Mouse (Mus musculus) MEL (cell line): ENCODE results near the gene Urb1. TPM values are rescaled to one million over a fixed set of nuclear protein-coding genes. Genes with fewer than 3 reads are reported as not detected.

Experiments used
- DNase-seq: peaks from one replicate; pipeline ENCODE4 v3.0.0; 2011; ENCODE audit warnings: low read depth, low spot score
- H3K27ac ChIP-seq: 2 replicates; pipeline ENCODE4 v1.5.1; 2012; ENCODE audit warnings: low read depth, mild to moderate bottlenecking, control low read depth, low read length, moderate library complexity; ENCODE audit not compliant: control insufficient read depth
- H3K27me3 ChIP-seq, 2 experiments: fragments of 150-350 bp in 1 of 2; sonication (generic) in 1 of 2; 2 replicates each; pipeline ENCODE4 v1.6.1; 2012; ENCODE audit warnings: low read length in 2 of 2, mild to moderate bottlenecking in 2 of 2, improper control_type of control experiment in 1 of 2, moderate library complexity in 1 of 2; ENCODE audit not compliant: insufficient read depth in 2 of 2, control insufficient read depth in 1 of 2
- H3K36me3 ChIP-seq, 2 experiments: 2 replicates each; pipeline ENCODE4 v1.6.1; 2012 to 2014; ENCODE audit warnings: low read length in 2 of 2, improper control_type of control experiment in 1 of 2, inconsistent platforms in 1 of 2, mild to moderate bottlenecking in 1 of 2; ENCODE audit not compliant: insufficient read depth in 2 of 2, control insufficient read depth in 1 of 2
- H3K4me1 ChIP-seq, 2 experiments: fragments of 150-350 bp in 1 of 2; sonication (generic) in 1 of 2; 2 replicates each; pipeline ENCODE4 v1.6.1; 2012; ENCODE audit warnings: low read length in 2 of 2, improper control_type of control experiment in 1 of 2, mild to moderate bottlenecking in 1 of 2; ENCODE audit not compliant: insufficient read depth in 2 of 2, control insufficient read depth in 1 of 2
- H3K4me3 ChIP-seq, 2 experiments: fragments of 150-350 bp in 1 of 2; sonication (generic) in 1 of 2; 2 replicates each; pipeline ENCODE4 v1.5.1; 2012; ENCODE audit warnings: low read depth in 2 of 2, low read length in 2 of 2, mild to moderate bottlenecking in 2 of 2, moderate library complexity in 2 of 2, control low read depth in 1 of 2, improper control_type of control experiment in 1 of 2; ENCODE audit not compliant: control insufficient read depth in 1 of 2, insufficient read depth in 1 of 2
- H3K79me2 ChIP-seq: 2 replicates; pipeline ENCODE4 v1.6.1; 2012; ENCODE audit warnings: mild to moderate bottlenecking, low read length, moderate library complexity; ENCODE audit not compliant: control insufficient read depth, poor library complexity, insufficient read depth
- H3K9ac ChIP-seq: 2 replicates; pipeline ENCODE4 v1.6.1; 2012; ENCODE audit warnings: low read depth, mild to moderate bottlenecking, control low read depth, low read length, moderate library complexity; ENCODE audit not compliant: control insufficient read depth, poor library complexity, severe bottlenecking
- H3K9me3 ChIP-seq: fragments of 150-350 bp; sonication (generic); replicated peaks from 2 replicates; pipeline ENCODE4 v1.6.1; 2012; ENCODE audit warnings: mild to moderate bottlenecking, low read length, improper control_type of control experiment, moderate library complexity; ENCODE audit not compliant: insufficient read depth
- CHD1 ChIP-seq: IDR thresholded peaks from 2 replicates; pipeline ENCODE4 v1.6.1; 2012; ENCODE audit warnings: low read depth, mild to moderate bottlenecking, inconsistent platforms, low read length, improper control_type of control experiment
- CHD2 ChIP-seq: IDR thresholded peaks from 2 replicates; pipeline ENCODE4 v1.6.1; 2011; ENCODE audit warnings: low read length, improper control_type of control experiment
- CTCF ChIP-seq, 3 experiments: IDR thresholded peaks in 2 of 3; conservative IDR thresholded peaks in 1 of 3; 2 replicates each; pipeline ENCODE4 v1.5.1; 2011 to 2012; ENCODE audit warnings: low read length in 3 of 3, low read depth in 2 of 3, mild to moderate bottlenecking in 2 of 3, improper control_type of control experiment in 1 of 3, inconsistent platforms in 1 of 3, mixed read lengths in 1 of 3, moderate library complexity in 1 of 3; ENCODE audit not compliant: control insufficient read depth in 1 of 3, insufficient read depth in 1 of 3, poor library complexity in 1 of 3, severe bottlenecking in 1 of 3
- E2F4 ChIP-seq: IDR thresholded peaks from 2 replicates; pipeline ENCODE4 v1.6.1; 2011; ENCODE audit warnings: low read depth, low read length, improper control_type of control experiment, borderline replicate concordance
- ELF1 ChIP-seq: IDR thresholded peaks from 2 replicates; pipeline ENCODE4 v1.6.1; 2014; ENCODE audit warnings: low read depth, mild to moderate bottlenecking, inconsistent platforms, low read length, improper control_type of control experiment, moderate library complexity
- EP300 ChIP-seq, 2 experiments: IDR thresholded peaks; 2 replicates each; pipeline ENCODE4 v1.6.1; 2011; ENCODE audit warnings: improper control_type of control experiment in 2 of 2, low read length in 2 of 2, low read depth in 1 of 2, mild to moderate bottlenecking in 1 of 2
- ETS1 ChIP-seq: IDR thresholded peaks from 2 replicates; pipeline ENCODE4 v1.6.1; 2012; ENCODE audit warnings: low read depth, mild to moderate bottlenecking, inconsistent platforms, low read length, improper control_type of control experiment, moderate library complexity
- GABPA ChIP-seq: IDR thresholded peaks from 2 replicates; pipeline ENCODE4 v1.6.1; 2012; ENCODE audit warnings: low read depth, mild to moderate bottlenecking, inconsistent platforms, low read length, improper control_type of control experiment, moderate library complexity
- GATA1 ChIP-seq: IDR thresholded peaks from 2 replicates; pipeline ENCODE4 v1.6.1; 2011; ENCODE audit warnings: low read depth, low read length, improper control_type of control experiment
- HCFC1 ChIP-seq: IDR thresholded peaks from 2 replicates; pipeline ENCODE4 v1.6.1; 2012; ENCODE audit warnings: low read depth, mild to moderate bottlenecking, inconsistent platforms, low read length, improper control_type of control experiment, moderate library complexity
- JUND ChIP-seq: IDR thresholded peaks from 2 replicates; pipeline ENCODE4 v1.6.1; 2011; ENCODE audit warnings: low read depth, mild to moderate bottlenecking, improper control_type of control experiment, low read length
- MAFK ChIP-seq: IDR thresholded peaks from 2 replicates; pipeline ENCODE4 v1.6.1; 2011; ENCODE audit warnings: low read depth, mild to moderate bottlenecking, low read length, improper control_type of control experiment, borderline replicate concordance
- MEF2A ChIP-seq: IDR thresholded peaks from 2 replicates; pipeline ENCODE4 v1.6.1; 2014; ENCODE audit warnings: low read depth, mild to moderate bottlenecking, inconsistent platforms, low read length, improper control_type of control experiment; ENCODE audit not compliant: poor library complexity, insufficient replicate concordance, severe bottlenecking; ENCODE audit errors: extremely low read depth
- MXI1 ChIP-seq: IDR thresholded peaks from 2 replicates; pipeline ENCODE4 v1.6.1; 2011; ENCODE audit warnings: mild to moderate bottlenecking, low read depth, low read length, improper control_type of control experiment
- MYC ChIP-seq: IDR thresholded peaks from 2 replicates; pipeline ENCODE4 v1.6.1; 2011; ENCODE audit warnings: low read depth, mild to moderate bottlenecking, low read length, improper control_type of control experiment, moderate library complexity
- NELFE ChIP-seq: IDR thresholded peaks from 2 replicates; pipeline ENCODE4 v1.6.1; 2011; ENCODE audit warnings: low read depth, low read length, improper control_type of control experiment
- NRF1 ChIP-seq: IDR thresholded peaks from 2 replicates; pipeline ENCODE4 v1.6.1; 2014; ENCODE audit warnings: low read depth, mild to moderate bottlenecking, inconsistent platforms, low read length, improper control_type of control experiment, moderate library complexity; ENCODE audit not compliant: poor library complexity, insufficient read depth, severe bottlenecking
- POLR2A ChIP-seq, 2 experiments: IDR thresholded peaks; 2 replicates each; pipeline ENCODE4 v1.6.1; 2011 to 2012; ENCODE audit warnings: low read length in 2 of 2, mild to moderate bottlenecking in 2 of 2, control low read depth in 1 of 2, improper control_type of control experiment in 1 of 2, low read depth in 1 of 2, moderate library complexity in 1 of 2; ENCODE audit not compliant: control insufficient read depth in 1 of 2, insufficient read depth in 1 of 2, poor library complexity in 1 of 2
- POLR2AphosphoS5 ChIP-seq: IDR thresholded peaks from 2 replicates; pipeline ENCODE4 v1.6.1; 2012; ENCODE audit warnings: low read depth, borderline replicate concordance, mild to moderate bottlenecking, inconsistent platforms, low read length, moderate library complexity, mixed read lengths
- RAD21 ChIP-seq: IDR thresholded peaks from 2 replicates; pipeline ENCODE4 v1.6.1; 2011; ENCODE audit warnings: mild to moderate bottlenecking, low read depth, low read length, improper control_type of control experiment
- SMC3 ChIP-seq: IDR thresholded peaks from 2 replicates; pipeline ENCODE4 v1.6.1; 2011; ENCODE audit warnings: low read depth, low read length, improper control_type of control experiment
- TAL1 ChIP-seq: IDR thresholded peaks from 2 replicates; pipeline ENCODE4 v1.6.1; 2012; ENCODE audit warnings: mild to moderate bottlenecking, inconsistent platforms, low read length, moderate library complexity, mixed read lengths
- UBTF ChIP-seq: IDR thresholded peaks from 2 replicates; pipeline ENCODE4 v1.6.1; 2012; ENCODE audit warnings: low read depth, mild to moderate bottlenecking, inconsistent platforms, low read length, improper control_type of control experiment, moderate library complexity, borderline replicate concordance; ENCODE audit not compliant: insufficient read depth
- USF2 ChIP-seq, 2 experiments: IDR thresholded peaks; 2 replicates each; pipeline ENCODE4 v1.6.1; 2011 to 2012; ENCODE audit warnings: improper control_type of control experiment in 2 of 2, low read length in 2 of 2, borderline replicate concordance in 1 of 2, inconsistent platforms in 1 of 2, low read depth in 1 of 2, mild to moderate bottlenecking in 1 of 2; ENCODE audit not compliant: insufficient read depth in 1 of 2
- ZC3H11A ChIP-seq: IDR thresholded peaks from 2 replicates; pipeline ENCODE4 v1.6.1; 2012; ENCODE audit warnings: low read depth, mild to moderate bottlenecking, inconsistent platforms, low read length, improper control_type of control experiment
- ZKSCAN1 ChIP-seq: IDR thresholded peaks from 2 replicates; pipeline ENCODE4 v1.6.1; 2012; ENCODE audit warnings: low read depth, mild to moderate bottlenecking, inconsistent platforms, low read length, improper control_type of control experiment, moderate library complexity
- polyA plus RNA-seq, 2 experiments: library from polyadenylated mRNA; stranded (reverse) in 1 of 2; unstranded in 1 of 2; fragments of >175 nt in 1 of 2; fragments of >200 nt in 1 of 2; gene quantifications; 2 replicates each; pipeline versions ENCODE4 v1.2.1 to v1.2.4; 2012; ENCODE audit warnings: low replicate concordance in 2 of 2, low read depth in 1 of 2; ENCODE audit not compliant: insufficient read length in 2 of 2, insufficient read depth in 1 of 2, missing spikeins in 1 of 2
- total RNA-seq: library from RNA; depleted of rRNA; stranded (reverse); fragments of 300-350 nt; gene quantifications from 2 replicates; pipeline ENCODE4 v1.2.3, GENCODE M21; 2012

Gene Urb1
- total and polyA plus RNA-seq, 3 experiments: 26.2 to 36.7 (median 35.3) TPM

GRCm38 (mm10) chr16:90774646-90775045 is 35.6 kb downstream of the Urb1 start:
- no peaks in the 10 kb centered on the region for H3K27me3 ChIP-seq
- no peak overlapping the region for H3K4me3 ChIP-seq
- no peak for TF ChIP-seq TAL1
- TF ChIP-seq ETS1: no peak
- no peak for TF ChIP-seq CTCF (IDR thresholded peaks at IDR 0.05 in 2 of 3, conservative IDR thresholded peaks at IDR 0.05 in 1 of 3; ENCODE audit: control insufficient read depth in 1 of 3, insufficient read depth in 1 of 3, low read depth in 2 of 3, low read length in 3 of 3, poor library complexity in 1 of 3, severe bottlenecking in 1 of 3)
- TF ChIP-seq CHD1: no peak
- no peak for TF ChIP-seq JUND
- TF ChIP-seq POLR2AphosphoS5: no peak
- no peak for TF ChIP-seq NRF1
- TF ChIP-seq UBTF: no peak
- TF ChIP-seq MXI1: no peak
- TF ChIP-seq USF2 (IDR thresholded peaks at IDR 0.05; ENCODE audit: borderline replicate concordance in 1 of 2, insufficient read depth in 1 of 2, low read depth in 1 of 2, low read length in 2 of 2): no peak
- no peak for TF ChIP-seq EP300 (IDR thresholded peaks at IDR 0.05; ENCODE audit: low read depth in 1 of 2, low read length in 2 of 2)
- TF ChIP-seq RAD21: no peak
- TF ChIP-seq GATA1: no peak
- no peak for TF ChIP-seq GABPA
- TF ChIP-seq MEF2A: no peak
- no peak for TF ChIP-seq SMC3
- TF ChIP-seq NELFE: no peak
- no peak for TF ChIP-seq POLR2A (IDR thresholded peaks at IDR 0.05; ENCODE audit: control insufficient read depth in 1 of 2, insufficient read depth in 1 of 2, low read depth in 1 of 2, low read length in 2 of 2, poor library complexity in 1 of 2)
- no peak for TF ChIP-seq MYC
- TF ChIP-seq, all 39 proteins: peak for 0
- Histone ChIP-seq H3K4me1 (no peaks in the 10 kb centered on the region), H3K9me3 (no peaks in the 10 kb centered on the region), H3K36me3 (peaks cover 0 to 7% of the 10 kb centered on the region in 2 experiments; a peak in 2 of 4 replicates), H3K79me2 (no peaks in the 10 kb centered on the region), H3K27ac (no peak overlapping the region), H3K9ac (no peak overlapping the region)
- no peak for DNase-seq

GRCm38 (mm10) chr16:90774216-90774615 is 36.0 kb downstream of the Urb1 start:
- Histone ChIP-seq H3K9ac (no peak overlapping the region), H3K9me3 (no peaks in the 10 kb centered on the region), H3K27ac (no peak overlapping the region), H3K4me1 (no peaks in the 10 kb centered on the region), H3K27me3 (no peaks in the 10 kb centered on the region), H3K4me3 (no peak overlapping the region), H3K36me3 (peaks cover 0 to 7% of the 10 kb centered on the region in 2 experiments; a peak in 2 of 4 replicates), H3K79me2 (no peaks in the 10 kb centered on the region)
- DNase-seq: no peak
- TF ChIP-seq POLR2A (IDR thresholded peaks at IDR 0.05; ENCODE audit: control insufficient read depth in 1 of 2, insufficient read depth in 1 of 2, low read depth in 1 of 2, low read length in 2 of 2, poor library complexity in 1 of 2): no peak
- TF ChIP-seq JUND: no peak
- no peak for TF ChIP-seq ZC3H11A
- no peak for TF ChIP-seq ELF1
- TF ChIP-seq RAD21: no peak
- TF ChIP-seq MYC: no peak
- no peak for TF ChIP-seq POLR2AphosphoS5
- TF ChIP-seq CHD2: no peak
- no peak for TF ChIP-seq HCFC1
- no peak for TF ChIP-seq E2F4
- no peak for TF ChIP-seq SMC3
- no peak for TF ChIP-seq EP300 (IDR thresholded peaks at IDR 0.05; ENCODE audit: low read depth in 1 of 2, low read length in 2 of 2)
- no peak for TF ChIP-seq MAFK
- TF ChIP-seq ZKSCAN1: no peak
